Mouse (Mus musculus) brain, embryonic 14.5 days (tissue): Measurements from ENCODE around the gene As3mt. TPM values are rescaled to one million over a fixed set of nuclear protein-coding genes. Genes with fewer than 3 reads are reported as not detected.
"Not testable (repeated sequence)": the region's sequence is repeated elsewhere in the genome, so short reads cannot be mapped to it uniquely, and the experiment has no call there.

Source experiments
- DNase-seq: peaks from one replicate; pipeline ENCODE4 v3.0.0-alpha.2; 2011; ENCODE audit warnings: low read depth
- CTCF ChIP-seq: fragments of 200-500 bp; IDR thresholded peaks from 2 replicates; pipeline ENCODE4 v1.5.1; 2012; ENCODE audit warnings: inconsistent platforms, mild to moderate bottlenecking, moderate library complexity, borderline replicate concordance; ENCODE audit not compliant: insufficient read depth, insufficient read length; ENCODE audit errors: extremely low read depth
- POLR2A ChIP-seq: fragments of 200-500 bp; IDR thresholded peaks from 2 replicates; pipeline ENCODE4 v1.6.1; 2012; ENCODE audit warnings: mild to moderate bottlenecking, inconsistent platforms, borderline replicate concordance; ENCODE audit not compliant: poor library complexity, insufficient read depth, insufficient read length, severe bottlenecking; ENCODE audit errors: extremely low read depth
- polyA plus RNA-seq: library from polyadenylated mRNA; depleted of rRNA; stranded (reverse); fragments of >200 nt; gene quantifications from 2 replicates; pipeline ENCODE4 v1.2.3, GENCODE M21; 2012

Gene As3mt
- polyA plus RNA-seq, 1 experiment, result 16.9 TPM

GRCm38 (mm10) chr19:46718150-46718549, 10.9 kb downstream of the As3mt start:
- TF ChIP-seq CTCF, result no peak
- no peak for DNase-seq

DNA sequence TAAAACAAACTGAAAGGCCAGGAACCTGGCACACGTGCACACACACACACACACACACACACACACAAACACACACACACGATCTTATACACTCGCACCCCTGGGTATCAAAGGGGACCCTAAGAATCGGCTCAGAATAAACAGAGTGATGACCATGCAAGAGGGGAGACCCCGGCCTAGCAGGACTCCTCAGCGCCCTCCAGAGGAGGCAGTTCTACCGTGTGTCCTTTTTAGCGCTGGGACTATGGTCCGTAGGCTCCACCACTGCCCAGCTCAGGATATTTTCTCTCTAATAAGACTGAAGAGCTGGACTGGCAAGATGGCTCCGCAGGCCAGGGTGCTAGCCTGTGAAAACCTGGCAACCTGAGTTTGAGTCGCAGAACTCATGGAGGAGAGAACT, 17.2 kb downstream of the As3mt start:
- DNase-seq, result no peak
- no peak for TF ChIP-seq POLR2A
- TF ChIP-seq CTCF, result no peak

DNA sequence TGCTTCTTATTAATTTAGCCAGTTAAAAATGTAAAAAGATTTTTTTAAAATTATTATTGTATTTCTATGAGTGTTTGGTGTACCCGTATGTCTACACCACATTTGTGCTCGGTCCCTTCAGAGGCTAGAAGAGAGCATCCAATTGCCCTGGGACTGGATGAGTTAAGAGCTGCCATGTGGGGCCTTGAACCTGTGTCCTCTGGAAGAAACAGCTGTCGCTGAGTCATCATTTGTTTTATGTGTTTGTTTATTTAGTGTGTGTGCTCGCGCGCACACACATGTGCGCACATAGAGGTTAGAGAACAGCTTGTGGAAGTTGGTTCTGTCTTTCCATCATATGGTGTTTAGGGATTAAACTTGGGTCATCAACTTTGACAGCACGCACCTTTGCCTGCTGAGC, 18.9 kb downstream of the As3mt start:
- TF ChIP-seq CTCF (no peak), POLR2A (no peak)
- DNase-seq, result no peak

GRCm38 (mm10) chr19:46727140-46727736, 20.0 kb downstream of the As3mt start:
- TF ChIP-seq CTCF, result no peak
- no peak for TF ChIP-seq POLR2A
- peak; percentile 70 for DNase-seq

- DNase-seq, result no peak
- no peak for TF ChIP-seq CTCF
- no peak for TF ChIP-seq POLR2A
These were observed 20.8 kb downstream of the As3mt start for GRCm38 (mm10) chr19:46727945-46728540.

GRCm38 (mm10) chr19:46728909-46729308, 21.7 kb downstream of the As3mt start:
- no peak for TF ChIP-seq CTCF
- no peak for TF ChIP-seq POLR2A
- no peak for DNase-seq

- TF ChIP-seq CTCF (no peak), POLR2A (no peak)
- no peak for DNase-seq
These were observed 24.1 kb downstream of the As3mt start for GRCm38 (mm10) chr19:46731351-46731750.

- not testable (repeated sequence) for DNase-seq
These were observed 25.4 kb downstream of the As3mt start for GRCm38 (mm10) chr19:46732673-46733072.

DNA sequence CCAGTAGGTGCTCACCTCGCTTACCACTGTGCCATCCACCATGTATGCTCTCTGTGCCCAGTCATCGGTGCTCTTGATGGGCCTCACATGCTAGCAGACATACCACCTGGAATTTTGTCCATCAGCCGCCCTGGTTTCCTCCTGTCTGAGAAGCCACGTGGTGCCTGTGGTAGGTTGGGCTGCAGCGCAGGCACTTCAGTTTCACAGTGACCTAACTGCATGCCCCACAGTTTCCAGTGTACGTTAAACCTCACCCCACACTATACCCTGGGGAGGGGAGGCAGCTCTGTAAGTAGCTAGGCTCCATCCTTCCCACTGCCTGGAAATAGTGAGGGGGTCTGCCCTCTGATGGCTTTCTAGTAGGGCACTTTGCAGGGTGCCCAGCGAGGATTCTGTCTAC, 26.4 kb downstream of the As3mt start:
- TF ChIP-seq POLR2A (no peak), CTCF (no peak)
- DNase-seq, result no peak

GRCm38 (mm10) chr19:46735241-46735640, 28.0 kb downstream of the As3mt start:
- TF ChIP-seq CTCF (no peak), POLR2A (no peak)
- DNase-seq, result no peak

DNA sequence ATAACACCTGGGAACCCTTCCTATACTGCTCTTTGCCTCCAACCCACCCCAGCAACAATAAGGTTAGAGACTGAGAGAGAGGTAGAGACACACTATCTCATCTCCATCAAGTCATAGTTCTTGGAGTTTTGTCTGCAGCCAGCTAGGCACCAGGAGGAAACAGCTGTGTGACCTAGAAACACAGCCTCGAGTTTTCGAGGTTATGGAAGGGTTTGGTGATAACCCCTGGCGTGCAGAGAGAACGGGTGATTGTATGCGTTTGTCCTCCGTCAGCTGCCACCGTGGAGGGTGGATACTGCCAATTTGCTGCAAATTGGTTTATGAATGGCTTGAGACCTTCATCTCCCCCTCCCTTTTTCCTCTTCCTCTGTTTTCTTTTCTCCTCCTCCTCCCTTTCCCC, 29.8 kb downstream of the As3mt start:
- no peak for DNase-seq
- no peak for TF ChIP-seq POLR2A
- TF ChIP-seq CTCF, result no peak

- TF ChIP-seq POLR2A (no peak), CTCF (peak; percentile 77)
- DNase-seq, result peak; percentile 83
These were observed 33.2 kb downstream of the As3mt start for GRCm38 (mm10) chr19:46740341-46741008.

- no peak for TF ChIP-seq POLR2A
- TF ChIP-seq CTCF, result peak; percentile 11; the same call in 1 of the 2 replicates
- DNase-seq, result no peak
These were observed 34.3 kb downstream of the As3mt start for GRCm38 (mm10) chr19:46741574-46741973.
